Mouse (Mus musculus) stomach, embryonic 14.5 days (tissue): ENCODE measurements around the gene Ndufv1. TPM values are rescaled to one million over a fixed set of nuclear protein-coding genes. Genes with fewer than 3 reads are reported as not detected.
"Not testable (repeated sequence)": the region's sequence is repeated elsewhere in the genome, so short reads cannot be mapped to it uniquely, and the experiment has no call there.

Experiments
- ATAC-seq: fragments of 200-750 bp; cut with Nextera tagmentation; 2 replicates; pipeline ENCODE4 v1.8.0; 2017; ENCODE audit warnings: low read depth, moderate TSS enrichment; ENCODE audit not compliant: insufficient number of reproducible peaks, insufficient read depth, low FRiP score
- H3K27ac ChIP-seq: fragments of 300-500 bp; sonication (generic); 2 replicates; pipeline ENCODE4 v1.5.1; 2014; ENCODE audit warnings: mild to moderate bottlenecking, low read length, moderate library complexity, mixed read lengths
- H3K27me3 ChIP-seq: fragments of 300-500 bp; sonication (generic); 2 replicates; pipeline ENCODE4 v1.6.1; 2014; ENCODE audit warnings: low read length, control low read depth, mixed read lengths; ENCODE audit not compliant: control insufficient read depth, insufficient read depth
- H3K36me3 ChIP-seq: fragments of 300-500 bp; sonication (generic); 2 replicates; pipeline ENCODE4 v1.6.1; 2014; ENCODE audit warnings: mild to moderate bottlenecking, control low read depth, low read length, moderate library complexity, mixed read lengths; ENCODE audit not compliant: control insufficient read depth, insufficient read depth
- H3K4me1 ChIP-seq: fragments of 300-500 bp; sonication (generic); 2 replicates; pipeline ENCODE4 v1.6.1; 2014; ENCODE audit warnings: low read length, control low read depth, mixed read lengths; ENCODE audit not compliant: control insufficient read depth, insufficient read depth
- H3K4me2 ChIP-seq: fragments of 300-500 bp; sonication (generic); replicated peaks from 2 replicates; pipeline ENCODE4 v1.6.1; 2014; ENCODE audit warnings: low read depth, low read length, control low read depth
- H3K4me3 ChIP-seq: fragments of 300-500 bp; sonication (generic); 2 replicates; pipeline ENCODE4 v1.5.1; 2014; ENCODE audit warnings: low read depth, low read length, control low read depth
- H3K9ac ChIP-seq: fragments of 300-500 bp; sonication (generic); replicated peaks from 2 replicates; pipeline ENCODE4 v1.6.1; 2014; ENCODE audit warnings: low read depth, mild to moderate bottlenecking, control low read depth, low read length, moderate library complexity, mixed read lengths
- H3K9me3 ChIP-seq: fragments of 300-500 bp; sonication (generic); 2 replicates; pipeline ENCODE4 v1.6.1; 2016; ENCODE audit warnings: low read depth, low read length, control low read depth; ENCODE audit not compliant: control insufficient read depth
- WGBS: fragments of 180-500 bp; shearing (Covaris S2); extraction: QIAGEN DNeasy Blood & Tissue Kit; methylation state at CpG from one replicate; pipeline ENCODE4 v1.1.7; 2014; 5-methylcytosine and 5-hydroxymethylcytosine counted together
- polyA plus RNA-seq: library from polyadenylated mRNA; unstranded; fragments of >200 nt; fragmentation: Nextera tagmentation; extraction: Ambion mirVana; gene quantifications from 2 replicates; pipeline ENCODE4 v1.2.1, GENCODE M21; 2014

Gene Ndufv1
- polyA plus RNA-seq, 1 experiment from 2014 or later = 205 TPM

- Histone ChIP-seq H3K4me1 (peaks cover 14% of the 10 kb centered on the region), H3K27me3 (no peaks in the 10 kb centered on the region), H3K27ac (no peak overlapping the region), H3K9ac (no peak overlapping the region), H3K4me3 (no peak overlapping the region), H3K9me3 (no peaks in the 10 kb centered on the region), H3K36me3 (no peaks in the 10 kb centered on the region), H3K4me2 (no peak overlapping the region)
- WGBS = 35% methylated on average over 8 of the region's 8 CpGs
- no peak for ATAC-seq
These were observed 27.3 kb downstream of the Ndufv1 start for GRCm38 (mm10) chr19:3985261-3985681.

GRCm38 (mm10) chr19:3983527-3984200 is 28.9 kb downstream of the Ndufv1 start:
- ATAC-seq = no peak
- no peak overlapping the region for H3K4me2 ChIP-seq
- H3K27ac ChIP-seq = no peak overlapping the region
- no peaks in the 10 kb centered on the region for H3K36me3 ChIP-seq
- H3K27me3 ChIP-seq = no peaks in the 10 kb centered on the region
- H3K4me1 ChIP-seq = peaks cover 14% of the 10 kb centered on the region
- 48% methylated on average over 9 of the region's 9 CpGs for WGBS
- H3K4me3 ChIP-seq = no peak overlapping the region
- H3K9ac ChIP-seq = no peak overlapping the region
- no peaks in the 10 kb centered on the region for H3K9me3 ChIP-seq

- no peak overlapping the region for H3K4me3 ChIP-seq
- H3K27me3 ChIP-seq = no peaks in the 10 kb centered on the region
- no peak overlapping the region for H3K9ac ChIP-seq
- ATAC-seq = no peak
- no peak overlapping the region for H3K4me2 ChIP-seq
- H3K27ac ChIP-seq = no peak overlapping the region
- H3K9me3 ChIP-seq = no peaks in the 10 kb centered on the region
- H3K36me3 ChIP-seq = no peaks in the 10 kb centered on the region
- H3K4me1 ChIP-seq = 0 out of 2 replicates have a peak, but pooled peaks cover 7% of the 10 kb centered on the region
- 79% methylated on average over 9 of the region's 9 CpGs for WGBS
These were observed 31.7 kb downstream of the Ndufv1 start for GRCm38 (mm10) chr19:3980917-3981316.

DNA sequence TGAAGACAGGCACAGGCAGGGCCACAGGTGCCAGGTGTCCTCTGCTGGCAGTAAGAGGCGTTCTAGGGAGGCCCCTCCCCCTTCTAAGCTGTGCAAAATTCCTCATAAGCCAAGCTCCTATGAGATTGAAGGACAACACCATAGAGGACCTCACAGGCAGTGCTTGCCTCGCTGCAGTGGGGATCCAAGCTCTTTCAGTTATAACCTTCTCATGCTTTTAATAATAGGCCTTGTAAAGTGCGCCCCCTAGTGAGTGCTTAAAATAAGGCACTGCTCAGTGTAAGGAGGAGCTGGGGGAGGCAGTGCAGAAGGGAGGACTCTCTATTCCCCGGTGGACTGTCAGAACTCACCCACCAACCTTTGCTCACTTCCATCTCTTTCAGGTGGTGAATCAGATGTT is 32.3 kb downstream of the Ndufv1 start:
- no peak overlapping the region for H3K9ac ChIP-seq
- H3K9me3 ChIP-seq = no peaks in the 10 kb centered on the region
- H3K27me3 ChIP-seq = no peaks in the 10 kb centered on the region
- no peak overlapping the region for H3K4me2 ChIP-seq
- no peaks in the 10 kb centered on the region for H3K36me3 ChIP-seq
- no peak overlapping the region for H3K27ac ChIP-seq
- no peak overlapping the region for H3K4me3 ChIP-seq
- WGBS = 4% methylated on average over 4 of the region's 4 CpGs
- ATAC-seq = peak; percentile 59
- 0 out of 2 replicates have a peak, but pooled peaks cover 6% of the 10 kb centered on the region for H3K4me1 ChIP-seq

GRCm38 (mm10) chr19:3975866-3976265 is 36.7 kb downstream of the Ndufv1 start:
- Histone ChIP-seq H3K36me3 (no peaks in the 10 kb centered on the region), H3K27me3 (no peaks in the 10 kb centered on the region), H3K9ac (no peak overlapping the region), H3K4me2 (no peak overlapping the region), H3K4me1 (no peaks in the 10 kb centered on the region), H3K27ac (no peak overlapping the region), H3K9me3 (no peaks in the 10 kb centered on the region), H3K4me3 (no peak overlapping the region)
- no peak for ATAC-seq
- 67% methylated on average over 2 of the region's 2 CpGs for WGBS

DNA sequence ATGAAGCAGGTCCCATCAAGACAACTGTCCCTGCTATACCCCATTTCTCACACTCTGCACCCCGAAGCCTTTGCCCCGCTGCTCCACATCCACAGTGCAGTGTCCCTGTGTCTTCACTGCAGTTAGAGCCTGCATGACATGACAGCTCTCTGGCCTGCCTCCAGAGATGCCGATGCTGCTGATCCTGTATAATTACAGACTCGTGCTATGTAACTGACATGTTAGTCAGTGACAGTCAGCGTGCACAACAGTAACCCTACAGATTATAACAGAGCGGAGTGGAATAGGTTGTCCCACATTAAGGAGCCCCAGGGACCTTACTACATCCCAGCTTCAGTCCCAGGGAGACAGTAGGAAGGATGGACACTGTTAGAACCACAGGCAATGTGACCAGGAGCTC is 38.0 kb downstream of the Ndufv1 start:
- not testable (repeated sequence) for H3K4me1 ChIP-seq, H3K27me3 ChIP-seq, H3K27ac ChIP-seq, ATAC-seq, H3K9ac ChIP-seq, H3K9me3 ChIP-seq, H3K36me3 ChIP-seq, H3K4me2 ChIP-seq, H3K4me3 ChIP-seq
- 86% methylated on average over 6 of the region's 6 CpGs for WGBS

DNA sequence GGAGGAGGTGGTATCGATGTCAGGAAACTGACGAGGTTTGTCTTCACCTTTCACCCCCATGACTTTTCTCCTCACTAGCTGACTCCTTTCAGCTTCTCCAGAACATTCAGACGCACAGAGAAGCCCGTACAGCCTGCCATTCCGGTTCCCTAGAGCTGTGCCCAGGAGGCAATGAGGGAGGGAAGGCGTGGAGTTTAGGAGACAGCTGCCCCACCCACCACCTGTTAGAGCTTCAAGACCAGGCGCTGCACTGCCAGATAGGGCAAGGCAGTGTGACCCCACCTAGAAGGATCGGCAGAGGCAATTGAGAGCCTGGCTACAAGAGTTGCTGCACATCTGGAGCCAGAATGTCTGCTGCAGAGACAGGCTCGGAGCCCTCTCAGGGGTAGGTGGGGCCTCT is 40.4 kb downstream of the Ndufv1 start, which contains the start of gene Aldh3b2:
Gene Aldh3b2 (plus strand): TSS at position 100 of the 400 bp plus-strand sequence.
- Histone ChIP-seq H3K4me2 (no peak within 1 kb of the TSS), H3K27me3 (no peaks in the 10 kb centered on the region), H3K9me3 (no peaks in the 10 kb centered on the region), H3K9ac (no peak within 1 kb of the TSS), H3K36me3 (no peaks in the 10 kb centered on the region), H3K27ac (no peak within 1 kb of the TSS), H3K4me3 (no peak within 1 kb of the TSS), H3K4me1 (no peaks in the 10 kb centered on the region)
- ATAC-seq = peak; percentile 71; the same call in 1 of the 2 replicates
- WGBS = 22% methylated on average over 9 of the region's 9 CpGs

GRCm38 (mm10) chr19:3967258-3967657 is 45.3 kb downstream of the Ndufv1 start:
- H3K27ac ChIP-seq = no peak overlapping the region
- H3K4me2 ChIP-seq = no peak overlapping the region
- H3K27me3 ChIP-seq = no peaks in the 10 kb centered on the region
- no peak overlapping the region for H3K4me3 ChIP-seq
- no peak for ATAC-seq
- H3K4me1 ChIP-seq = no peaks in the 10 kb centered on the region
- H3K36me3 ChIP-seq = no peaks in the 10 kb centered on the region
- H3K9ac ChIP-seq = no peak overlapping the region
- no peaks in the 10 kb centered on the region for H3K9me3 ChIP-seq
- WGBS = 51% methylated on average over 3 of the region's 3 CpGs
